Mouse (Mus musculus) neural tube, embryonic 14.5 days (tissue): ENCODE results near the gene Lin7b. TPM values are rescaled to one million over a fixed set of nuclear protein-coding genes. Genes with fewer than 3 reads are reported as not detected.
A peak's percentile ranks its signal among the peaks of the same experiment; 100 is the strongest.

Experiments
- ATAC-seq: fragments of 200-750 bp; cut with Nextera tagmentation; 2 replicates; pipeline ENCODE4 v1.8.0; 2017; ENCODE audit warnings: low read depth, mild to moderate bottlenecking, moderate TSS enrichment, moderate library complexity
- H3K27ac ChIP-seq: fragments of 300-500 bp; sonication (generic); 2 replicates; pipeline ENCODE4 v1.5.1; 2014; ENCODE audit warnings: low read depth, mild to moderate bottlenecking, control low read depth, low read length, moderate library complexity, mixed read lengths
- H3K27me3 ChIP-seq: fragments of 300-500 bp; sonication (generic); 2 replicates; pipeline ENCODE4 v1.6.1; 2014; ENCODE audit warnings: low read length; ENCODE audit not compliant: control insufficient read depth, insufficient read depth
- H3K36me3 ChIP-seq: fragments of 300-500 bp; sonication (generic); 2 replicates; pipeline ENCODE4 v1.6.1; 2014; ENCODE audit warnings: low read length, mixed read lengths; ENCODE audit not compliant: control insufficient read depth, insufficient read depth
- H3K4me1 ChIP-seq: fragments of 300-500 bp; sonication (generic); 2 replicates; pipeline ENCODE4 v1.6.1; 2014; ENCODE audit warnings: low read length; ENCODE audit not compliant: control insufficient read depth, insufficient read depth
- H3K4me2 ChIP-seq: fragments of 300-500 bp; sonication (generic); 2 replicates; pipeline ENCODE4 v1.6.1; 2014; ENCODE audit warnings: mild to moderate bottlenecking, low read depth, low read length, control low read depth
- H3K4me3 ChIP-seq: fragments of 300-500 bp; sonication (generic); 2 replicates; pipeline ENCODE4 v1.5.1; 2014; ENCODE audit warnings: low read depth, low read length, control low read depth, mixed read lengths
- H3K9ac ChIP-seq: fragments of 300-500 bp; sonication (generic); replicated peaks from 2 replicates; pipeline ENCODE4 v1.6.1; 2014; ENCODE audit warnings: low read depth, mild to moderate bottlenecking, control low read depth, low read length, mixed read lengths
- H3K9me3 ChIP-seq: fragments of 300-500 bp; sonication (generic); 2 replicates; pipeline ENCODE4 v1.6.1; 2016; ENCODE audit warnings: low read length; ENCODE audit not compliant: control insufficient read depth
- WGBS: fragments of 180-500 bp; shearing (Covaris S2); extraction: QIAGEN DNeasy Blood & Tissue Kit; methylation state at CpG from one replicate; pipeline ENCODE4 v1.1.7; 2014; 5-methylcytosine and 5-hydroxymethylcytosine counted together
- polyA plus RNA-seq: library from polyadenylated mRNA; unstranded; fragments of >200 nt; fragmentation: Nextera tagmentation; extraction: Ambion mirVana; gene quantifications from 2 replicates; pipeline ENCODE4 v1.2.1, GENCODE M21; 2014

The Lin7b gene
- polyA plus RNA-seq, 1 experiment from 2014 or later, result 49.4 TPM

DNA sequence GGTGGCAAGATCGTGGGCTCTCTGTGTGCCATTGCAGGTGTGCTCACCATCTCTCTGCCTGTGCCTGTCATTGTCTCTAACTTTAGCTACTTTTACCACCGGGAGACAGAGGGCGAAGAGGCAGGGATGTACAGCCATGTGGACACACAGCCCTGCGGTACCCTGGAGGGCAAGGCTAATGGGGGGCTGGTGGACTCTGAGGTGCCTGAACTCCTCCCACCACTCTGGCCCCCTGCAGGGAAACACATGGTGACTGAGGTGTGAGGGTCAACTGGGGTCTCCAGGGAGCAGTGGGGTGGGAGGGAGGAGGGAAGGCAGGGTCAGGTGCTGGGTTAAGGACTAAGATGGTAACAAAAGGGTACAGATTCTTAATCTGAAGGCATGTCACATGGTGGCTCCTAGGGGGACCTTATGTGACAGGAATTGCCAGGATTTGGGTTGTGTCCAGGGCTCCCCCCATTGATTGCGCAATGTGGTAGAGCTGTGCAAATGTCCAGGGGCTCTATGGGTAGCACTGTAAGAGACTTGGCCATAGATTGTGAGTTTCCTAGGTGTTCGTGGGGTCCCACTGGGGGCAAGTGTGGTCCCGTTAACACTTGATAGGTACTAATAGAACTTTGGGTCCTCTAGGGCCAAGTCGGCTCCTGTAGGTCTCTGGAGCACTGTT, 39.2 kb upstream of the Lin7b start:
- peaks cover 4% of the 10 kb centered on the region; the same call in 1 of the 2 replicates for H3K4me1 ChIP-seq
- ATAC-seq, result no peak
- H3K36me3 ChIP-seq, result no peaks in the 10 kb centered on the region
- no peak overlapping the region for H3K27ac ChIP-seq
- no peaks in the 10 kb centered on the region for H3K9me3 ChIP-seq
- H3K27me3 ChIP-seq, result peaks cover 73% of the 10 kb centered on the region
- 88% methylated on average over 8 of the region's 8 CpGs for WGBS
- no peak overlapping the region for H3K4me2 ChIP-seq
- no peak overlapping the region for H3K4me3 ChIP-seq
- no peak overlapping the region for H3K9ac ChIP-seq

GRCm38 (mm10) chr7:45408949-45409348, 38.6 kb upstream of the Lin7b start:
- no peaks in the 10 kb centered on the region for H3K9me3 ChIP-seq
- H3K27me3 ChIP-seq, result peaks cover 66% of the 10 kb centered on the region
- no peaks in the 10 kb centered on the region for H3K36me3 ChIP-seq
- no peak overlapping the region for H3K9ac ChIP-seq
- no peak overlapping the region for H3K4me2 ChIP-seq
- H3K27ac ChIP-seq, result no peak overlapping the region
- 87% methylated on average over 17 of the region's 17 CpGs for WGBS
- ATAC-seq, result no peak
- no peak overlapping the region for H3K4me3 ChIP-seq
- peaks cover 4% of the 10 kb centered on the region; the same call in 1 of the 2 replicates for H3K4me1 ChIP-seq

- 68% methylated on average over 7 of the region's 7 CpGs for WGBS
Observed at GRCm38 (mm10) chr7:45408351-45408750, 38.0 kb upstream of the Lin7b start.

GRCm38 (mm10) chr7:45407836-45408235, 37.5 kb upstream of the Lin7b start:
- Histone ChIP-seq H3K9me3 (no peaks in the 10 kb centered on the region), H3K4me3 (no peak overlapping the region), H3K4me1 (no peaks in the 10 kb centered on the region), H3K9ac (no peak overlapping the region), H3K4me2 (no peak overlapping the region), H3K27me3 (peaks cover 55% of the 10 kb centered on the region), H3K36me3 (no peaks in the 10 kb centered on the region), H3K27ac (no peak overlapping the region)
- no peak for ATAC-seq
- WGBS, result 81% methylated on average over 10 of the region's 10 CpGs

More at GRCm38 (mm10) chr7:45408351-45408750, 38.0 kb upstream of the Lin7b start:
- no peaks in the 10 kb centered on the region for H3K36me3 ChIP-seq
- ATAC-seq, result no peak
- H3K4me2 ChIP-seq, result no peak overlapping the region
- H3K27me3 ChIP-seq, result peaks cover 60% of the 10 kb centered on the region
- H3K9ac ChIP-seq, result no peak overlapping the region
- no peaks in the 10 kb centered on the region for H3K4me1 ChIP-seq
- no peak overlapping the region for H3K27ac ChIP-seq
- no peaks in the 10 kb centered on the region for H3K9me3 ChIP-seq
- H3K4me3 ChIP-seq, result no peak overlapping the region

- H3K4me1 ChIP-seq, result no peaks in the 10 kb centered on the region
- 2% methylated on average over 88 of the region's 114 CpGs for WGBS
- H3K27me3 ChIP-seq, result peaks cover 49% of the 10 kb centered on the region
- no peak overlapping the region for H3K27ac ChIP-seq
- no peaks in the 10 kb centered on the region for H3K36me3 ChIP-seq
- no peak for ATAC-seq
- H3K9ac ChIP-seq, result 0 out of 2 replicates have a peak overlapping the region, but pooled peaks have one; percentile 7
- H3K4me3 ChIP-seq, result peak overlapping the region; percentile 23
- H3K4me2 ChIP-seq, result peak overlapping the region; percentile 40
- H3K9me3 ChIP-seq, result no peaks in the 10 kb centered on the region
Observed at GRCm38 (mm10) chr7:45406157-45407156, 36.1 kb upstream of the Lin7b start.

GRCm38 (mm10) chr7:45405091-45406075, 35.0 kb upstream of the Lin7b start, which contains the start of gene Kcna7:
Kcna7 (plus strand) TSS chr7:45405653.
- H3K4me2 ChIP-seq, result peak within 1 kb of the TSS; percentile 40
- ATAC-seq, result no peak
- H3K27ac ChIP-seq, result no peak within 1 kb of the TSS
- no peaks in the 10 kb centered on the region for H3K4me1 ChIP-seq
- no peaks in the 10 kb centered on the region for H3K9me3 ChIP-seq
- H3K4me3 ChIP-seq, result peak within 1 kb of the TSS; percentile 23
- 12% methylated on average over 28 of the region's 28 CpGs for WGBS
- 0 out of 2 replicates have a peak within 1 kb of the TSS, but pooled peaks have one; percentile 7 for H3K9ac ChIP-seq
- peaks cover 44% of the 10 kb centered on the region for H3K27me3 ChIP-seq
- H3K36me3 ChIP-seq, result no peaks in the 10 kb centered on the region

GRCm38 (mm10) chr7:45403532-45404261, 33.3 kb upstream of the Lin7b start:
- WGBS, result 47% methylated on average over 6 of the region's 6 CpGs
- Histone ChIP-seq H3K9me3 (no peaks in the 10 kb centered on the region), H3K27ac (no peak overlapping the region), H3K27me3 (peaks cover 35% of the 10 kb centered on the region), H3K4me1 (no peaks in the 10 kb centered on the region), H3K4me2 (no peak overlapping the region), H3K4me3 (no peak overlapping the region), H3K36me3 (no peaks in the 10 kb centered on the region), H3K9ac (no peak overlapping the region)
- ATAC-seq, result no peak
